Mouse (Mus musculus): ENCODE data around the gene Hsph1.

GRCm38 (mm10) chr5:149585231-149585630 is 50.9 kb downstream of the Hsph1 start:
- TF ChIP-seq CTCF (IDR thresholded peaks at IDR 0.05; ENCODE audit: low read depth, low read length) (no peak), GATA1 (IDR thresholded peaks at IDR 0.05; ENCODE audit: borderline replicate concordance, low read length) (no peak), TAL1 (conservative IDR thresholded peaks at IDR 0.05; ENCODE audit: low read depth, low read length) (no peak)

All from G1E (cell line).